Mouse (Mus musculus) telencephalon, adult 2 months (tissue): Measurements from ENCODE around the gene Gipc1.

Experiments used
- DNase-seq: peaks from one replicate; pipeline ENCODE4 v3.0.0-alpha.2; 2011; ENCODE audit warnings: low read depth, low spot score

Gipc1 gene

DNA sequence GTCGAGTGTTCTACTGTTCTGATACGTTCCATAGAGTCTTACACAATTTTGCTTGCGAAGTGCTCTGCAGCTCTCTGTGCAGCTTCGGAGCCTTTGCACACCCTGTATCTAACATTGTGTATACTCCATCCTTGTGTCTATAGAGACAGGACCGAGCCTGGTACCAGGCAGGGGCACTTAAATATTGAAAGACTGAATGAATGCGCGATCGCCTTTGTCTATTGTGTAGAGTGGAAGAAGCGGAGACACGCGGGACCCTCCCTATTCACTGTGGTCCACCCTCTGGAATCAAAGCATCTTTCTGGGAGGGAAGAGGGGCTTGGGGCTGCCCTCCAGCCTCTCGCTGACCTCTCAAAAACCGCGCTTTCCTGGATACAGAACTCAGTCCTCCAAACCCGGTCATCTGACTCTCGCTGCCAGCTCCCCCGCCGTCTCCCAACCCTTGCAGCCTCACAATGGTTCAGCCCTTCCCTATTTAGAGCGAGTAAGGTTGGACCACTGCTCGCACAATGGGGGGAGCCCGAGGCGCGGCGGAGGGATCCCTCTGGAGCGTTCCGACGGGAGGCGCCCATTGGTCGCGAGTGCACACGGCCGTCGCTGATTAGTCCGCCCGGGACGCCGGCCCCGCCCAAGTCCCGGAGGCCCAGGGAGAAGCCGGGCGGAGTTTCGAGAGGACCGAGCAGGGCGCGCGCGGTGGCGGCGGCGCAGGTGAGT lies at the start of gene Gipc1:
Gipc1 (plus strand) TSS at position 648 of the 714 bp plus-strand sequence.
- peak; percentile 99 for DNase-seq

DNA sequence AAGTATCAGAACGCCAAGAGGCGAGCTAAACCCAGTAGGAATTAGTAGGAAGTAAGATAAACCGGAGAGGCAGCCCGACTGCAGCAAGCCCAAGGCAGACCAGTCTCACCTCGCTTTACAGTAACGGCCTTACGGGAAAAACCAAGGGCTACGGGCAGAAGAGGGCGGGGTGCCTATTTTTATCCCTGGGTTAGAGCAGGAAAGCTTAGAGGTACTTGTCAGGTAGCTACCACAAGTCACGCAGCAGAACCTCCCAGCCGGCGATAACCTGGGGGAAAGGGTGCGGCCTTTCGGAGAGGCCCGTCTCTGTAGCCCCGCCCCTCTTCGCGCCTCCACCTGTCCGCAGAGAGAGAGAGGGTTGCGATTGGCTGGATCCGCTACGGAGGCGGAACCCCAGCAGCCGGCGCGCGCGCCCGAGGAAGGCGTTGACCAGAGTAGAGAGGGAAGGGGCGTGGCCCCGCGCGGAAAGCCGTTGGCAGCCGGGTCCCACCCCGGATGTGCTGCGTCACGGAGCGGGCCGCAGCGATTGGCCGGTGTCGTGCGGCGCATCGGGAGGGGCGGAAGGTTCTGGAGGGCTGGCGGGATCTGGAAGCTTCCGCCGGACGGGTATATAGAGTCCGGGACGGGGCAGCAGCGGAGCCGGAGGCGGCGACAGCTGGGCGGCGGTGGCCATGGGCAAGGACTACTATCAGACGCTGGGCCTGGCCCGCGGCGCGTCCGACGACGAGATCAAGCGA lies 44.6 kb upstream of the Gipc1 start, which contains the start of the genes Tecr and Dnajb1:
Tecr (minus strand) TSS at position 311 of the 737 bp plus-strand sequence.
Dnajb1 (plus strand) TSS at position 533 of the 737 bp plus-strand sequence.
- peak; percentile 98 for DNase-seq

GRCm38 (mm10) chr8:83608398-83608829 lies 44.1 kb upstream of the Gipc1 start:
- DNase-seq: peak; percentile 67

GRCm38 (mm10) chr8:83609086-83609485 lies 43.4 kb upstream of the Gipc1 start:
- no peak for DNase-seq

DNA sequence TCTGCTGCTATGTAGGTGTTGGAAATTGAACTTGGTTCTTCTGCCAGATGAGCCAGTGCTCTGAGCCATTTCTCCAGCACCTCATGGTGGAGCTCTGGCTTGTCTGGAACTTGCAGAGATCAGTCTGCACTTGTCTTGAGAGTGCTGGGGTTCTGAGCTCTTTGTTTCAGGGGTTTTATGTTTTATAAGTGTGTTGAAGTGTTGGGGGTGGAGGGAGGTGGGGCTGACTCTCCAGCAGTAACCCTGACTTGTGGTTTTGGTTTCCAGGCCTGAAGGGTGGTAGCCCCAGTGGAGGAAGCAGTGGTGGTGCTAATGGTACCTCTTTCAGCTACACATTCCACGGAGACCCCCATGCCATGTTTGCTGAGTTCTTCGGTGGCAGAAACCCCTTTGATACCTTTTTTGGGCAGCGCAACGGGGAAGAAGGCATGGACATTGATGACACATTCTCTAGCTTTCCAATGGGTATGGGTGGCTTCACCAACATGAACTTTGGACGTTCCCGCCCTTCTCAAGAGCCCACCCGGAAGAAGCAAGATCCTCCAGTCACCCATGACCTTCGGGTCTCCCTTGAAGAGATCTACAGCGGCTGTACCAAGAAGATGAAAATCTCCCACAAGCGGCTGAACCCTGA lies 42.8 kb upstream of the Gipc1 start:
- DNase-seq: no peak

GRCm38 (mm10) chr8:83611921-83612320 lies 40.6 kb upstream of the Gipc1 start:
- DNase-seq: no peak

- no peak for DNase-seq
Observed at GRCm38 (mm10) chr8:83613695-83614094, 38.8 kb upstream of the Gipc1 start.

GRCm38 (mm10) chr8:83616625-83617024 lies 35.9 kb upstream of the Gipc1 start:
- DNase-seq: no peak

DNA sequence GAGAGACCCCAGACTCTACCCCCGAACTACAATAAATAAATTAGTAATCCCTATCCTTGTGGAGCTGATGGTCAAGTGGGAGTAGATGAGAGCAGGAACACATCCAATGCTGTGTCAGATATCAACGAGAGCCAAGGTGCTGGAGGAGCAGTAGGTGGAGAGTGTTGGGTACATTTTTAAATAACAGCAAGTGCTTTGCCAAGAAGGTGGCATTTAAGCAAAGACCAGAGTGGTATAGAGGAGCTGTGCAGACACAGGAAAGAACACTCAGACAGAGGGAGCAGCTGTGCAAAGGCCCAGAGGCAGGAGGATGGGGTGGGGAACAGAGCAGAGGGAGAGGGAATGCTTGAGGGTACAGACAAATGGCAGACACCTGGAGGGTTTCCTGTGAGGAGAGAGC lies 35.4 kb upstream of the Gipc1 start:
- DNase-seq: peak; percentile 57

GRCm38 (mm10) chr8:83618566-83618965 lies 33.9 kb upstream of the Gipc1 start:
- DNase-seq: no peak

DNA sequence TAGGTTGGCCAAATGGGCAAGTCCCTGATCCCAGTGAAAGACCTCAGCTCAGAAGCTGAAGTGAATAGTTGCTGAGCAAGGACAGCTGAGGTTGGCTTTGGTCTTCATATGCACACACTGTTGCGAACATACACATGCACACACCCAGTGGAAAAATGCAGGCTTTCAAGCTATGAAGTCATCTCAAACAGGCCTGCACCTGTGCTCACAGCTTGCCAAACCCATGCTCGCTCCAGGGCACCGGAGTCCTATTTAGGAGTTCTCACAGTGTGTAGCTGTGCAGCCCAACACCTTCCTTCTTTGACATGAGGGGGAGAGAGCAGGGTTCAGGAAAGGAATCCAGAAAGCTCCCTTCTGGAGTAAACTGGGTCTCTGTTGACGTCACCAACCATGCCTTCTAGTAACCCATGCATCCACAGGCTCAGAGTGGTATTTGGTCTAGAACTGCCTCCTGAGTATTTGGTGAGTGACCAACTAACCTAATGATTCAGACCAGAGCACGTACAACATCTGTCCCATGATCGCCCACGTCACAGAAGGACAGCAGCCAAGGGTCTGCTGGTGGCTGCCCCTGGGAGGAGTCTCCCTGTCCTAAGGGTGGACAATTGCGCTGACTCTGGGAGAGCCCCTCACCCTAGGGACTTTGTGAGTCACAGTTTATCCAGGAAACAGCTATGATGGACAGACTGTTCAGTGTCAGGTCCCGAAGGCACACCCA lies 32.8 kb upstream of the Gipc1 start:
- DNase-seq: no peak

GRCm38 (mm10) chr8:83621691-83622388 lies 30.6 kb upstream of the Gipc1 start:
- no peak for DNase-seq

DNA sequence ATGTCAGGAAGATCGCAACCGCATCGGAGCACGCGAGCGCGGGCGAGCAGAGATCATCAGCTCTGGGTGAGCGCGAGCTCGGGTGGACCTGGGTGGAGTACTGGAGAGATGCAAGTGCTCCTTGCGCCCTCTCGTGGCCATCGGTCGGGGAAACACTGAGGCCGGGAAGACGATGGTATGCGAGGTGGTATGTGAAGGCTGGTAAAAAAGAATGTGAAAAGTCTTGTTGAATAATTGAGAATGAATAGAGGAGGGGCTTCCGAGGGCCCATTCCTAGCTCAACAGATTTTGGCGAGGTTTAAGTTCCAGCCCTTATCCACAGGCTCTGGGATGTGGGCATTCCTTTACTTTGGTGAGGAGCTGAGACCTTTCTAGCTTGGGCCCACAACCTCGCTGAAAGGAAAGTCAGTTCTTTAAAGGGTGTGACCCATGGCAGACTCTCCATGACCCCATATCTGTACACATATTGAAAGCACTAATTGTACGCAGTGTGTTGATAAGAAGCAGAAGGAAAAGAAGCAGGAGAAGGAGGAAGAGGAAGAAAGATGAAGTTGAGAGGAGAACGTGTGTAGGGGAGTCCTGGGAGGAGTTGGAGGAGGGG lies 30.0 kb upstream of the Gipc1 start:
- DNase-seq: peak; percentile 76

DNA sequence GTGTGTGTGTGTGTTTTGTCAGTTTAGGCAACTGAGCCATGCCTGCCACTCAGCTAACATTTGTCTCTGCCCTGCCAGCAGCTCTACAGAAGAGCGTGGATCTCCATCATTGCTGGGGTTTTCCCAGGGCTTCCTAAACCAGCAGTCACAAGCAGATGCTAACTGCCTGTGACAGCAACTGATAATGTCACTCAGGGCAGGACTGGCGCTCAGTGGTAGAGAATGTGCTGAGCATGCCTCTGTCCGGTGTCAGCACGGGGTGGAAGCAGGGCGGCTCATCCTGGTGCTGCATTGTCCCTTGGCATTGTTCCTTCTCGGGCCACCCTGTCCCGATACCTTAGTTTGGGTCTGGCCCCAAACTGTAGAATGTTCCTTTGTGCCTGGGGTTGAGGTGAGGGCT lies 28.9 kb upstream of the Gipc1 start:
- no peak for DNase-seq

- no peak for DNase-seq
Observed at GRCm38 (mm10) chr8:83624739-83625138, 27.7 kb upstream of the Gipc1 start.

- DNase-seq: no peak
Observed at GRCm38 (mm10) chr8:83625676-83626299, 26.7 kb upstream of the Gipc1 start.

DNA sequence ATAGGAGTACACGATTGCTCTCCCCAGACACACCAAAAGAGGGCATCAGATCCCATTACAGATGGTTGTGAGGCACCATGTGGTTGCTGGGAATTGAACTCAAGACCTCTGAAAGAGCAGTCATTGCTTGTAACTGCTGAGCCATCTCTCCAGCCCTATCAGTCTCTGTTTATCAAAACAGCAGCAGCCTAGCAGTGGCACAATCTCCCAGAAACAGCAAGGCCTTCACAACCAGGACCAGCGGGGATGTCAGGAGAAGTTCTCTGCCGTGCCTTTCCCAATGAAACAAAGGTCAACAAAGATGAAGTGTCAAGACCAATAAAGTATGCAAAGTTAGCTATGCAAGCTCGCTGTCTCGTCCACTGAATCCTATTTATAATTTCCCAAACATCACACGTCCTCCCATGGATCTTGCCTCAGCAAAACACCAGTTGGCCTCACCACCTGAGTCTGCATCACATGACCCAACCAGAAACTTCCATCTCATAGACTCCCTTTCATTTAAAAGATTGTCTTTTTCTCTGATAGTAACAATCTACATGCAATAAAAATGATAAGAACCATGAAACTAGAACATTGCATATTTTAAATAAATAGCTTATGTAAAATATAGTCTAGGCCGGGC lies 20.3 kb upstream of the Gipc1 start:
- DNase-seq: no peak

DNA sequence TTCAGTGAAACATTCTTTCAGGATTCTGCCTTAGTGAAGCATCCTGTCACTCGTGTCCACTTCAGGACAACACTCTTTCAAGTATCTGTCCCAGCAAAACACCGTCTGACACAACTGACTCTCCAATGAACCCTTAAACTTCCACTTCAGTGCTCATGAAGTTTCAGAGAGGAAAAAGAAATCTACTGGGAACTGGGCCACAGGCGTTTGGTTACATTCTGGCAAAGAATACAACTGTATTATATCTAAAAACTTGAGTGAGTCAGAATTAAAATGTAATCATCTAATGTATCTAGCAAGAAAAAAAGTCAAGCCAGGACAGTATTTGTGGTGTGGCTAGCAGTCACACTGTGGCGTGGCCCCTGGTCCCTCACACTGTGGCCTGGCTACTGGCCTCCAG lies 13.6 kb upstream of the Gipc1 start:
- DNase-seq: no peak

- no peak for DNase-seq
Observed at GRCm38 (mm10) chr8:83639649-83640048, 12.8 kb upstream of the Gipc1 start.

- no peak for DNase-seq
Observed at GRCm38 (mm10) chr8:83647511-83647910, 5.0 kb upstream of the Gipc1 start.
